Mouse (Mus musculus): Measurements from ENCODE around the gene Hist1h2bg.

GRCm38 (mm10) chr13:23575271-23575851, 4.2 kb downstream of the Hist1h2bg start, which contains the start of gene Hist1h3d:
- TF ChIP-seq CTCF (IDR thresholded peaks at IDR 0.05; ENCODE audit: insufficient read depth, low read depth, low read length) (no peak), POLR2A (IDR thresholded peaks at IDR 0.05; ENCODE audit: insufficient read depth, low read depth, low read length) (no peak)

Data from olfactory bulb, adult 2 months (tissue).